Mouse (Mus musculus): Measurements from ENCODE around the gene Fam136a.
A peak's percentile ranks its signal among the peaks of the same experiment; 100 is the strongest.
"Not testable (repeated sequence)": the region's sequence is repeated elsewhere in the genome, so short reads cannot be mapped to it uniquely, and the experiment has no call there.

Fam136a gene

DNA sequence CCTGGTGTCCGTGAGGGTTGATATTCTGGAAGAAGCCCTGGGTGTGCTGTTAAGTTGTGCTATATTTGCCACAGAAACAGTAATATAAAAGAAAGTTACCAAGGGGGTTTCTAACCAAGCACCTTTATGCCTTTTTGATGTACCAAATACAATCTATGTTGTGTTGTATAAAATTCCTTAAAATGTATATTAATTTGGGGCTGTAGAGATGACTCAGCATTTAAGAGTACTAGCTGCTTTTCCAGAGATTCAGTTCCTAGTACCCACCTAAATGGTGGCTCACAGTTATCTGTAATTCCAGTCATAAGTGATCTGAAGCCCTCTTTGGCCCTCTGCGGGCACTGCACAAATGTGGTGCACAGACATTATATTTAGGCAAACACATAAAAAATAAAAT lies 1.4 kb downstream of the Fam136a start:
- DNase-seq (ENCODE audit: low spot score), result no peak

DNA sequence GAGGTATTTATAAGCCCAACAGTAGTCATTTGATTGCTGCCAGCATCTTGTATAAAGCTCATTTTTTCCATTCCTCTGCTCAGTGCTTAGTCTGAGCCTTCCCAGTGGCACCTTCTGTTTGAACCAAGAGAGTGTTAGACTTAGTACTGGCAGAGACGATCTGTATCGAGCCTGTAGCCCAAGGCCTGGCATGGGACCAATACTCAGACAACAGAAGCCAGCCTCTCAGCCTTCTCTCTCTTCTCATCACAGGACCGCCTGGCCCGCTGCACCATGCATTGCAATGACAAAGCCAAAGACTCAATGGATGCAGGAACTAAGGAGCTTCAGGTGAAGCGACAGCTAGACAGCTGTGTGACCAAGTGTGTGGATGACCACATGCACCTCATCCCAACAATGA lies 3.0 kb downstream of the Fam136a start:
- no peak for DNase-seq (ENCODE audit: low spot score)

DNA sequence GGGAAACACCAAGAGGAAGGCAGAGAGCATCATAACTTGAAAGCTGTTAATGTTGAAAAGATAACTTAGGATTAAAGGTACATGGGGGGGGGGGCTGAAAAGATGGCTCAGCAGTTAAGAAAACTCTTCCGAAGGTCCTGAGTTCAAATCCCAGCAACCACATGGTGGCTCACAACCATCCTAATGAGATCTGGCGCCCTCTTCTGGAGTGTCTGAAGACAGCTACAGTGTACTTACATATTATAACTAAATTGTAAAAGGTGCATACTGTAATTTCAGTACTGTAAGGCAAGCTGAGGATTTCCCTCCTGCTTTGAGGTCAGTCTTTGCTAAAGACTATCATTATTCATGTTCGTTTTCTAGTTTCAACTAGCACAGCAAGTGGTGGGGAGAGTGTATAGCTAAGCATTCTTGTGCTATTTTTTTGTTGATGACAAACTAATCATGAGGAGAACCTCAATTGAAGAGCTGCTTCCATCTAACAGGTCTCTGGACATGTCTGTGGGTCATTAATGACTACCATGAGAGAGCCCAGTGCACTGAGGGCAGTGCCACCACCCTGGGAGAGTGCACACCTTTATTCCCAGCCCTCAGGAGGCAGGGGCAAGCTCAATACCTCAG lies 4.8 kb downstream of the Fam136a start:
- DNase-seq (ENCODE audit: low spot score), result no peak

DNA sequence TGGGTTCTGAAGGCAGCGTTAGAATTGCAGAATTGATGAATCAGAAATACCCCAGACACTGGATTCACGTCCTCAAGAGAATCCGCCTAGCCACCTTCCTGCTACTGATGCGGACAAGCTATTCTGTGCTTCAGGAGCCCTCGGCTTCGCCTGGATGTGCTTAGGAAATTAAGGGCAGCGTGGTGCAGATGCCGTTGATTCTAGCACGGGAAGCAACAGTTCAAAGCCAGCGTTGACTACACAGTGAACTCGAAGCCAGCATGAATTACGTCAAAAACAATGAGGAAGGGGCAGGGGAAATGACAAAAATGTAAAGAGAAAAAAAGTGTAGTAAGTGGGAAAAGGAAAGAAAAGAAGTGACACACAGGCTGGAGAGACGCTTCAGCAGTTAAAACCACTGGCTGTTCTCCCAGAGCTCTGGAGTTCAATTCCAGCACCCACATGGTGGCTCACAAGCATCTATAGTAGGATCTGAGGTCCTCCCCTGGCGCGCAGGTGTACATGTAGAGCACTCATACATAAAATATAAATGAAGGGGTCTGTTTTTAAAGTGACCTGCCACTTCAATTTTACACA lies 5.4 kb downstream of the Fam136a start, which contains the start of gene Snrpg:
Gene Snrpg, plus strand, starts transcription at position 541 of the 576 bp plus-strand sequence.
- no peak for DNase-seq (ENCODE audit: low spot score)

DNA sequence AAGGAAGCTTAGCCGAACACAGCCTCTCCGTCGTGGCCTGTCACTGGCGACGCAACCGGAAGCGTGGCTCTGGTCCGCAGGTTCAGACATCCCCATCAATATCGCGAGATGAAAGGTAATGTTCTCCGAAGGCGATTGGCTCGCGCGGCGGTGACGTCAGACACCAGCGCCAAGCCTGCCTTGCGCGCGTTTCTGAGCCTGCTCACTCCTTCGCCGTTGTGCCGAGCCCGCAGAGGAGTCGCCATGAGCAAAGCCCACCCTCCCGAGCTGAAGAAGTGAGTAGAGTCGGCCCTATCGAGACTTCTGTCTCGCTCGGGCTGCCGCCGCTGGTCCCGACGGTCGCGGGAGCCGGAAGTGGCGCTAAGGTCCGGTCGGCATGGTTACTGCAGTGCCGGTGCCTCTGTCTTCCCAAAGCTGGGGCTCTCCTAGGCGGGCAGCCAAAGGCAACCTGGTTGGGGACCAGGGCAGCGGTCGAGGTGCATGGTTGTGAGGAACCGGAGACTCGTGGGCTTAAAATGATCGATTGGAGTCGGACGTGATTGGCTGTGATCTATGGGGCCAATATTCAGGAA lies 6.0 kb downstream of the Fam136a start:
- DNase-seq (ENCODE audit: low spot score), result peak; percentile 94

DNA sequence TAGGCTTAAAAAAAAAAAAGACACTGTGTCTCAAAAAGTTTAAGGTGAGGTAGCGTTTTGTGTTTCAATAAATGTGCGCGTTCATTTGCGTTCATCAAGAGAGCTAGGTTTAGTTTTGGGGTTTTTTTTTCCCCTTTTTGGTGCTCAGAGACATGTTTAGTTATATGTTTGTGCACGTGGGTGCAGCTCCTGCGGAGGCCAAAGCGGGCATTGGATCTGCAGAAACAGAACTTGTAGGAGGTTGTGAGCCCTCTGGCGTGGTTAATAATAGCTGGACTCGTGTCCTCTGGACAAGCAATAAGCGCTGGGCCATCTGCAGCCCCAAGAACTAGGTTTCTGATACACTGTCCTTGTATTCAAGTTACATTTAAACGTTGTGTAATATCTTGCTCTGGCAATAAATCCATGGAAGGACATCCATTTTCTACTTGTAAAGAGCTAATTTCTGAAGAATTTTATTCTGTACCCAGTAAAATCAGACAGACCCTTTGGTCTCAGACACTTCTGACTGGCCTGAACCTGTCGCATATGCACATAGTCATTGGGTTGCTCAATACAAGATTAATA lies 6.6 kb downstream of the Fam136a start:
- no peak for DNase-seq (ENCODE audit: low spot score)

DNA sequence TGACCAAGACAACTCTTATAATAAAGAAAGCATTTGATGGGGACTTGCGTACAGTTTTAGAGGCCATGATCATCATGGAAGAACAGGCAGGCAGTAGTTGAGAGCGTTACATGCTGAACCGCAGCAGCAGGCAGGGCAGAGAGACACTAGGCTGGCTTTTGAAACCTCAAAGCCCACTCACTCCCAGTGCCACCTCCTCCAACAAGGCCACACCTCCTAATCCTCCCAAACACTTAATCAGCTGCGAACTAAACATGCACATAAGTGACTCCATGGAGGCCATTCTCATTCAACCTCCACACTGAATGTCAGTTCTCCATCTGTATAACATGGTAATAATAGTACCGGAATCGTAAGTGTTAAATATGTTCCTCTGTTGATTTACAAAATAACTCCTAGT lies 8.1 kb downstream of the Fam136a start:
- DNase-seq (ENCODE audit: low spot score), result no peak

DNA sequence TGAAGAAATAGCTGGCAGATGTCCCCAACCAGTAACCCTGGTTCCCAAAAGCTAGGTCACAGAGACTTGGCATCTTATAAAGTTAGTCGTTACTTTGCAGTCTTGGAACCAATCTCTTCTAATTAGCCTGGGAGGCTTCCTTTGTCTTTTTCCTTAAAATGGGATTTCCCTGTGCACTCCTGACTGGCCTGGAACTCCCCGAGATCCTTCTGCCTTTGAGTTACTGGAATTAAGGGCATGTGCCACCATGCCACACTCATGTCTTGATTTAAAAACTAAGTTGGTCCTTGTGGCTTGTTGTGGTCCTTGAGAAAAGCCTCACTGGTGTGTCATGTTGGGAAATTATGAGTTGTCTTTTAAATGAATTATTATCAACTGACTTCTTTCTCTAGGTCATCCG lies 12.9 kb downstream of the Fam136a start:
- no peak for DNase-seq (ENCODE audit: low spot score)

DNA sequence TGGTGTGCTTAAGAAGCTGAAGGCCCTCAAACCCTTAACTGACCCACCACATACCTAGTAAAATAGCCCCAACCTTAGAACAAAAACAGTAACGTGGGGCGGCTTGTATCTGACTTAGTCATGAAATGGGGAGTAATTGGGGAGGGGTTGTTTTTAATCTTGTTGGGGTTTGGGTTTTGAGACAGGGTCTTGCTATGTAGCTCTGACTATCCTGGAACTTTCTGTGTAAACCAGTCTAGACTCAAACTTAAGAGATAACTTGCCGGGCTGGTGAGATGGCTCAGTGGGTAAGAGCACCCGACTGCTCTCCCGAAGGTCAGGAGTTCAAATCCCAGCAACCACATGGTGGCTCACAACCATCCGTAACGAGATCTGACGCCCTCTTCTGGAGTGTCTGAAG lies 14.7 kb downstream of the Fam136a start:
- not testable (repeated sequence) for DNase-seq (ENCODE audit: low spot score)

DNA sequence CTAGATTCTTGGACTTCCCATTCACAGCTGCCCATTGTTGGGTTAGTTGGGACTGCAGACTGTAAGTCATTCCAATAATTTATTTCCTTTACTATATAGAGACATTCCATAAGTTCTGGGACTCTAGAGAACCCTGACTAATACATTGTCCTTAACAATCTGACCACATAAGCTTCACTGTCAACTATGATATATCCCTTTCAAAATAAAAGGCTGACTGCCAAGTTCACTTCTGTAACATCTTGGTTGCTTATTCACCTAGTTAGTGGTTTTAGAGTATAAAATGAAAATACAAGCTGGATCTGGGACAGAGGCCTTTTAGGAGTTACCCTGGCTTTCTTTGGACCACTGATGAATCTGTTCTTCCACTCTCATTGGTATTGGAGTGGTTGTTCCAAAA lies 17.1 kb downstream of the Fam136a start:
- DNase-seq (ENCODE audit: low spot score), result no peak

DNA sequence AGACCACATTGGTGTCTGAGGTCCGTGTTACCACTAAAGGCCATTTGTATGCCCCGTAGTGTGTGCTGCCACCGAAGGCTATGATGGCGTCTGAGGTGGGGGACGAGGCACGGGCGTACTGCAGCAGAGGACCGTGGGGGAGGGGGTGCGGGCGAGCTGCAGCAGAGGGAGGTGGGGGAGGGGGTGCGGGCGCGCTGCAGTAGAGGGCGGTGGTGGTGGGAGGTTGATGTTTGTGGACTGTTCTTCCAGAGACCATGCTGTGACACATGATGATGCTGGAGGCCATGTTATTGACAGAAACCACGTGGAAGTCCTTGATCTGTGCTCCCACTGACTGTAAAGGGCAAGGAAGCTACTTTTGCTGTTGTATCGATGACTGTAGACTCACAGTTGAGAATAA lies 17.9 kb downstream of the Fam136a start:
- DNase-seq (ENCODE audit: low spot score), result no peak

DNA sequence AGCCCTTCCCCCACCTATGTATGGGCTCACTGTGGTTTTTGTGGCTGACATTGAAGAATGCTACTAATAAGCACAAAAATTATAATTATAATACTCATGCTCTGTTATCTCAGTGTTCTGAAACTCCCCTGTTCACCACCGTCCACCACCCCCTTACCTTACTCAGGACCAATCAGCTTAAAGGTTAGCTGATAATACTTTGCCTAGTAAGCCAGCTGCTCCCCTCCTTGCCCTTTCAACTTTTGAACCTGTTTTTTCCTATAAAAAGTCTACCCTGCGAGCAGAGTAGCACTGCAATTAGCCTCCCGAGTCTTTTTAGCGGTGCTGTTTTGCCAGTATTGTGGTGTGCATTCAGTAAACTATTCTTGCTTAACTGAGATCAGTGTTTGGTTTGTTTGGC lies 19.2 kb downstream of the Fam136a start:
- no peak for DNase-seq (ENCODE audit: low spot score)

DNA sequence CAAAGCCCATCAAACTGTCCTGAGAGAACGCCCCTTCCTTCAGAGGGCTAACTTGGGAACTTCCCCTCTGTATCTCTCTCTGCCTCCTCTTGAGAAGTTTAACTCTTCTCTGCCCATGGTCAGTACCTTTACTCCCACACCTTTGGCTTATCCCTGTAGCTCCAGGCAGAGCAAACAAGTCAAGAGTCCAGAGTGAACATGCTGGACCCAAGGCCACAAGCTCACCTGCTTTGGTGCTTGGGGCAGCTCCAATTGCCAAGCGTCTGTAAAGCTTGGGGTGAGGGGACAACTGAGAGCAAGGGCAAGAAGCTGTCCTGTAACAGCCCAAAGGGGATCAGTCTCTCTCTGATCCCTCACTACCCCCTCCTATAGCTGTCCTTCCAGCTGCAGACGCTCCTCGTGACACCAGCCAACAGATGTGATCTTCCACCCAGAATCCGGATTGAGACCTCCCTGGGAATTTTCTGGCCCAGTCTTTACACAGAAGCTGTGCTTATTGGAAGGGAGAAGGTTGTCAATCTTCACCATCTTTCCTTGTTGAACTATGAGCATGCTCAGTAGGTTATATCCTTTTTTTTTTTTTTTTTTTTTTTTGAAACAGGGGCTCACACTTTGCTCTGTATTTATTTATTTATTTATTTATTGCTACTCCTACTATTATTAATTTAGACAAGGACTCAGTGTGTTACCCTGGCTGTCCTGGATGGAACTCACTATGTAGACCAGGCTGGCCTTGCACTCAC lies 20.1 kb downstream of the Fam136a start:
- DNase-seq (ENCODE audit: low spot score), result no peak

DNA sequence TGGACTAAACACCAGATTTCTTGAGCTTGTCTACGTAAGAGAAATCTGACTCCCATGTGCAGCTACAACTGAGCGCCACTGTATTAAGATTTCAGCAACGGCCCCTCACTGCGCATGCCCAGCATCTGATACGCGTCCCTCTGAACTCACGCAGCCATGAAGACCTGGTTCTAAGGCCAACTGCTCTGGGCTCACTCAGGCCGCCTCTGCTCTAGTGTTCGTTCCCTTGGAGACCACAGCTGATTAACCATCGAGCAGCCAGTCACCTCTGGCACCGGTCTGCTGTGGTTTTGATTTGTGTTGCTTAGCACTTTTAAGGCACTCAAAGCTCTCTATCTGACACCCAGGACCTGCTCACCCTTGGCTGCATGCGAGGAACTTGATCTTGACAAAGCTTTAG lies 21.9 kb downstream of the Fam136a start:
- DNase-seq (ENCODE audit: low spot score), result no peak

DNA sequence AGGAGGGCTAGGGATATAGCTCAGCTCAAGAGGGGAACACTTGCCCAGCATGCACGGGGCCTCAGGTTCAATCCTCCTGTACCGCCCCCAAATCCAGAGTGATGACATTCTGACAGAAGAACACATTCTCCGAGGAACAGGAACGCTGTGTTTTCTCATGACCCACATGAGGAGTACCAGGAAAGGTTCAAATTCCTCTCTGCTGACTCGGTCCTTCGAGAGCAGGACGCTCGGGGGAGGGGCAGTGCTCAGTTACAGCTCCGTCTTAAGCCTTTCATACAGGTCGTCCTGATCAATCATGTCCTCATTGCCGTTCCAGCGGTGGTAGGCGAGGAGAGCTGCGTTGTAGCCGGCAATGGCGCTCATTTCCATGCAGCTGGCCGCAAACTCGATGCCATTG lies 23.0 kb downstream of the Fam136a start:
- no peak for DNase-seq (ENCODE audit: low spot score)

DNA sequence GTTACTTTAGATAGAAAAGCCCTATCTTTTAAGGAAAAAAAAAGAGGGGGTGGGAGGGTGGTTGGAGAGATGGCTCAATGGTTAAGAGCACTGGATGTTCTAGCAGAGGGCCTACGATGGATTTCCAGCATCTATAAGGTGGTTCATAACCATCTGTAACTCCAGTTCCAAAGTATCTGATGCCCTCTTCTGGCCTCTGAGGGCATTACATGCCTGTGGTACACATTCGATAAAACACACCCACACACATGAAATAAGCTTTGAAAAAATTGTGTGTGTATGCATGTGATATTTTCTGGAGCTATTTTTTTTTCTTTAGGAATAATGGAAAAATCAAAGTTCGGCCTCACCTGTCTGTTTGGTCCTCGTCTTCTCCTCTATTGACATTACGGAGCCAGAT lies 25.9 kb downstream of the Fam136a start:
- DNase-seq (ENCODE audit: low spot score), result no peak

DNA sequence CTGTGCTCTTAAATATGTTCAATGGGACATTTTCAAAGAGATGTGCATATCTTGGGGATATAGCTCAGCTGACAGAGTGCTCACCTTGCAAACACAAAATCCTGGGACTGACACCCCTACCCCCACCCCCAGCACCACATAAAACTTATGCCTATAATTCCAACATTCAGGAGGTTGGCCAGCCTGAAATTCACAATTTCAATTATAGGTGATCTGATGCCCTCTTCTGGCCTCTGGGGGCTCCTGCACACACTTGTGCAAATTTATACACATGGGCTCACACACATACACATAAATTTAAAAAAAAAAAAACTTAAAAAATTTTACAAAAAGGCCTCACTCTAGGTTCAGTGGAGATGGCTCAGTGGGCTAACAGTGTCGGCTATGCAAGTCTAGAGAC lies 27.7 kb downstream of the Fam136a start:
- DNase-seq (ENCODE audit: low spot score), result no peak

DNA sequence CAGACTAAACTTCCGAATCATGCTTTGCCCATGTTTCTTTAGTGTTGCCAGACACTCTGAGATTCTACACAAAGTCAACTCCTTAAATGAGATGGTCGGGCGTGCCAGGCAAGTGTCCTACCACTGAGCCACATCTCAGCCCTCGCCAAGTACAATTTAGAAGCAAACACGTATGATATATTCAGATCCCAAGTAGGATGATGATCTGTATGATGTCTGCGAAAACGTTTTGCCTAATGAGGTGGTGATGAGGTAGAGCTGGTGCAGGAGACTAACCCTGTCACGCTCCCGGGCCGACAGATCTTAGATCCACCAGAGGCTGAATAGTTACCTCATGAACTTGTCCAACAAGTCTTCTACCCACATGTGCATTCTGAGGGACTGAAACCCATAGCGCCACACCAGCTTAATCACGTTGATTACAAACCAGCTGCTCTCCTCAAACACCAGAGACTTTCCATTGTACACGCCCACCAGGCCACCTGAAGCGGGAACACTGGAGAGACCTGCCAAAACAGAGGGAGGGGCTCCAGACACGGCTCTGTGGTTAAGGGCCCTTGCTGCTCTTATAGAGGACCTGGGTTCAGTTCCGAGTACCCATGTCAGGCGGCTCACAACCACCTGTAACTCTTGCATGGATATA lies 28.8 kb downstream of the Fam136a start:
- DNase-seq (ENCODE audit: low spot score), result no peak

DNA sequence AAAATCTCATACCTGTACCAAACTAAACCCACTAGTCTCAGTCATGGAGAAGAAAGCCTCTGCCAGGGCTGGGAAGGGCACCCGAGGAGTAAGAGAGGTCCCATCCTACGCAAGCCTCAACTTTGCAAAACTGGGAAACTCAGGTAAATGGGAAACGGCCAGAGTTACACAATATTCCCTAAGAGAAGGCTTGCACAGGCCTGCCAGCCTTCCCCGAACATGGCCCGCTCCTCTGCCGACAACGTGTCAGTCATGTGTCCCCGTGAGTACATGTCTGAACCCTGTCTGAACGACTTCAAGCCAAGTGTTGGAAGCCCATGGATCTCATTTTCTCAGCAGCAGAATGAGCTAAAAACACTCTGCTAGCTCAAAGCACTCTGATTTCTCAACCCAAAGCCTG lies 29.6 kb downstream of the Fam136a start:
- DNase-seq (ENCODE audit: low spot score), result no peak

DNA sequence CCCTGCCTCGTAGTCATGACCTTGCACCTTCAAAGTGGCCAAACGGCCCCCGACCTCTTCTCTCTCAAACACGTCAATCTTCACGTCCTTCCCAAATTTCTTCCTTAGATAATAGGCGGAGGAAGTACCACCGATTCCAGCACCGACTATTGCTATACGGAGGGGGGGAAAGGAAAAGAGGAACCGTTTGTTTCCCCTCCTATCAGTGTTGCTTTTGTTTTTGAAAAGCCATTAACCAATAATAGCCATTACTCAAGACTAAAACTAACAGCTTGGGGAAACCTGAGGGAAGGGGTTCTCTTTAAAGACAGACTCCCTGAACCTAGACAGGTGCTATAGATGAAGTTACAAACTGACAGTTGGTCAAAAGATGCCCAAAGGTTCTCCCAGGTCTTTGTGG lies 30.5 kb downstream of the Fam136a start:
- DNase-seq (ENCODE audit: low spot score), result no peak

DNA sequence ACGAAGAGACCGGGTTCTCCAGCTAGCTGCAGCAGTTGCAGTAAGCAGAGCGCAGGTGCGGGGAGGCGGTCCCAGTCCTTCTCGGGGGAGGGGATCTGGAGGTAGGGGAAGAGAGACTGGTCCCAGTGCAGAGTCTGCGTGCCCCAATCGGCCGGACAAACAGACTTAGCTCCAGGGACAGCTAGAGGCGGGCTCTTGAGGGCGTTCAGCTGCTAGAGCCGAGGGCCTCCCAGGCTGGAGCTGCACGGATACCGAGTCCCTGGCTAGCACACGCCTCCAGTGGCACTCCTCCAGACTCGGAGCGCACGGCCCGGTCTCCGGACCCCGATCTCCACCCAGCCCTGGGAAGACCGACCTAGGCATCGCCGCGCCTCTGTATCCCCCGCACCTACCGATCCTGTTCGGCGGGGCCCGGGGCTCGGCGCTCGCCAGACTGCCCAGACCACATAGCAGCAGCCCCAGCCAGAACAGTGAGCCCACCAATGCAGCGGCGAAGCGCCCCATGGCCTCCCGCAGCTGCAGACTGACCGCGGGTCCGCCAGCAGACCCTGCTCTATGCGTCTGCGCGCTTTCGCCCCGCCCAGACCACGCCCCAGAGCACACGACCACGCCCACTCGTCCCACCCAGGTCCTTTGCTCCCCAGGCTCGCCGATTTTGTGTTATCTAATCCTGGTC lies 31.3 kb downstream of the Fam136a start, which contains the start of gene Pcyox1:
Gene Pcyox1, minus strand, starts transcription at position 574 of the 676 bp plus-strand sequence.
- DNase-seq (ENCODE audit: low spot score), result peak; percentile 76
